Mouse (Mus musculus): ENCODE data around the gene Il33. TPM values are rescaled to one million over a fixed set of nuclear protein-coding genes. Genes with fewer than 3 reads are reported as not detected.

The Il33 gene
- polyA plus RNA-seq, 2 experiments, result 2.7 TPM

GRCm38 (mm10) chr19:29885548-29885947 lies 39.4 kb upstream of the Il33 start:
- 78% methylated on average over 6 of the region's 6 CpGs for WGBS
- no peak for TF ChIP-seq POLR2A (IDR thresholded peaks at IDR 0.05; ENCODE audit: borderline replicate concordance, extremely low read depth, insufficient read depth, insufficient read length)
- H3K9me3 ChIP-seq (ENCODE audit: control insufficient read depth, low read length), result no peaks in the 10 kb centered on the region
- no peak overlapping the region for H3K27ac ChIP-seq (replicated peaks; ENCODE audit: low read depth, low read length)
- H3K4me1 ChIP-seq (ENCODE audit: control insufficient read depth, insufficient read depth, low read length), result no peaks in the 10 kb centered on the region
- H3K4me2 ChIP-seq (replicated peaks; ENCODE audit: low read depth, low read length, severe bottlenecking), result no peak overlapping the region
- ATAC-seq (ENCODE audit: low FRiP score, low read depth) (no peak), DNase-seq (ENCODE audit: low spot score) (no peak)
- no peak overlapping the region for H3K4me3 ChIP-seq (replicated peaks; ENCODE audit: low read length)
- H3K36me3 ChIP-seq (ENCODE audit: control insufficient read depth, insufficient read depth, low read length), result no peaks in the 10 kb centered on the region
- no peaks in the 10 kb centered on the region for H3K27me3 ChIP-seq (ENCODE audit: control insufficient read depth, insufficient read depth, low read length)
- H3K9ac ChIP-seq (ENCODE audit: low read depth, low read length, severe bottlenecking), result no peak overlapping the region

- H3K4me3 ChIP-seq (replicated peaks; ENCODE audit: low read length), result no peak overlapping the region
- H3K9me3 ChIP-seq (ENCODE audit: control insufficient read depth, low read length), result no peaks in the 10 kb centered on the region
- no peak overlapping the region for H3K27ac ChIP-seq (replicated peaks; ENCODE audit: low read depth, low read length)
- H3K36me3 ChIP-seq (ENCODE audit: control insufficient read depth, insufficient read depth, low read length), result no peaks in the 10 kb centered on the region
- no peaks in the 10 kb centered on the region for H3K4me1 ChIP-seq (ENCODE audit: control insufficient read depth, insufficient read depth, low read length)
- no peak overlapping the region for H3K4me2 ChIP-seq (replicated peaks; ENCODE audit: low read depth, low read length, severe bottlenecking)
- TF ChIP-seq POLR2A (IDR thresholded peaks at IDR 0.05; ENCODE audit: borderline replicate concordance, extremely low read depth, insufficient read depth, insufficient read length), result no peak
- WGBS, result 84% methylated on average over 2 of the region's 2 CpGs
- ATAC-seq (ENCODE audit: low FRiP score, low read depth) (no peak), DNase-seq (ENCODE audit: low spot score) (no peak)
- H3K27me3 ChIP-seq (ENCODE audit: control insufficient read depth, insufficient read depth, low read length), result no peaks in the 10 kb centered on the region
- H3K9ac ChIP-seq (ENCODE audit: low read depth, low read length, severe bottlenecking), result no peak overlapping the region
Observed at GRCm38 (mm10) chr19:29887476-29887875, 37.4 kb upstream of the Il33 start.

DNA sequence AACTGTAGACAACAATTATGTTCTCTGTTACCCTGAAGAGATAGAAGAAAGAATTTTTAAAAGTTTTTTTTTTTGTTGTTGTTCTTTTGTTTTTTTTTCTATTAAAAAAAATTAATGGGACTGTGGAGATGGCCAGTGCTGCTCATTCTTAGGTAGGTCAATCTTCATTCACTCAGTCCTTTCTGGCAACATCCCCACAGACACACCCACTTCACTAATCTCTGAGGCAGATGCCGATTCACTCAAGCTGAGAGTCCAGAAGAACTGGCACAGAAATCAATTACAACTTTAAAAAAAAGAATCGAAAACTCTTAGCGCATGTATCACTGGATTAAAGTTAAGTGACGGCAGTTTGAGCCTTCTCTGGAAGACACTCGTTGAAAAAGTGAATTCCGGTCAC lies 36.0 kb upstream of the Il33 start:
- Histone ChIP-seq H3K27ac (replicated peaks; ENCODE audit: low read depth, low read length) (no peak overlapping the region), H3K36me3 (ENCODE audit: control insufficient read depth, insufficient read depth, low read length) (no peaks in the 10 kb centered on the region), H3K27me3 (ENCODE audit: control insufficient read depth, insufficient read depth, low read length) (no peaks in the 10 kb centered on the region), H3K4me2 (replicated peaks; ENCODE audit: low read depth, low read length, severe bottlenecking) (no peak overlapping the region), H3K9ac (ENCODE audit: low read depth, low read length, severe bottlenecking) (no peak overlapping the region), H3K9me3 (ENCODE audit: control insufficient read depth, low read length) (no peaks in the 10 kb centered on the region), H3K4me3 (replicated peaks; ENCODE audit: low read length) (no peak overlapping the region), H3K4me1 (ENCODE audit: control insufficient read depth, insufficient read depth, low read length) (no peaks in the 10 kb centered on the region)
- DNase-seq (ENCODE audit: low spot score), result no peak
- WGBS, result 90% methylated on average over 6 of the region's 6 CpGs
- no peak for TF ChIP-seq POLR2A (IDR thresholded peaks at IDR 0.05; ENCODE audit: borderline replicate concordance, extremely low read depth, insufficient read depth, insufficient read length)
- no peak for ATAC-seq (ENCODE audit: low FRiP score, low read depth)

DNA sequence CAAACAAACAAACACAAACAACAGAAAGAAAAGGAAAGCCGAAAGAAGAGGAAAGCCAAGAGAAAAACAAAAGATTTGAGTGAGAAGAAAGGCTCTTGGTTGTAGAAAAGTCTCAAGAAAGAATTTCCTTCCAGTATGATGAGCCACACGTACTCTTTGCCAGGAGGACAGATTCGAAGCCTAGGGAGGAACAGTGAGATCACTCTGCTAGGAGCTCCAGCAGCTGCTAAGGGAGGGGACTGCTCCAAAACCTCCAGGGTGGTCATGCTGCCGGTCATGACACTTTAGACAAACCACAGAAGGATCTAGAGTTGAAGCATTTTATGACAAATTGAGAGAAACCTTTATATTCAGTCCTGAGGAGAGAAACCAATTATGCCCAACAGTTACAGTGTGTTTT lies 32.9 kb upstream of the Il33 start:
- no peak for TF ChIP-seq POLR2A (IDR thresholded peaks at IDR 0.05; ENCODE audit: borderline replicate concordance, extremely low read depth, insufficient read depth, insufficient read length)

GRCm38 (mm10) chr19:29892786-29893185 lies 32.1 kb upstream of the Il33 start:
- Histone ChIP-seq H3K27me3 (ENCODE audit: control insufficient read depth, insufficient read depth, low read length) (no peaks in the 10 kb centered on the region), H3K9me3 (ENCODE audit: control insufficient read depth, low read length) (no peaks in the 10 kb centered on the region), H3K4me1 (ENCODE audit: control insufficient read depth, insufficient read depth, low read length) (no peaks in the 10 kb centered on the region), H3K36me3 (ENCODE audit: control insufficient read depth, insufficient read depth, low read length) (no peaks in the 10 kb centered on the region), H3K4me3 (replicated peaks; ENCODE audit: low read length) (no peak overlapping the region), H3K9ac (ENCODE audit: low read depth, low read length, severe bottlenecking) (no peak overlapping the region), H3K27ac (replicated peaks; ENCODE audit: low read depth, low read length) (no peak overlapping the region), H3K4me2 (replicated peaks; ENCODE audit: low read depth, low read length, severe bottlenecking) (no peak overlapping the region)
- no peak for TF ChIP-seq POLR2A (IDR thresholded peaks at IDR 0.05; ENCODE audit: borderline replicate concordance, extremely low read depth, insufficient read depth, insufficient read length)
- no peak for ATAC-seq (ENCODE audit: low FRiP score, low read depth)
- 54% methylated on average over 6 of the region's 6 CpGs for WGBS
- DNase-seq (ENCODE audit: low spot score), result no peak

More for the DNA sequence above, 32.9 kb upstream of the Il33 start:
- ATAC-seq (ENCODE audit: low FRiP score, low read depth), result no peak
- H3K27ac ChIP-seq (replicated peaks; ENCODE audit: low read depth, low read length), result no peak overlapping the region
- H3K27me3 ChIP-seq (ENCODE audit: control insufficient read depth, insufficient read depth, low read length), result no peaks in the 10 kb centered on the region
- no peak overlapping the region for H3K4me3 ChIP-seq (replicated peaks; ENCODE audit: low read length)
- no peak overlapping the region for H3K4me2 ChIP-seq (replicated peaks; ENCODE audit: low read depth, low read length, severe bottlenecking)
- WGBS, result 68% methylated on average over 4 of the region's 4 CpGs
- no peaks in the 10 kb centered on the region for H3K9me3 ChIP-seq (ENCODE audit: control insufficient read depth, low read length)
- no peak overlapping the region for H3K9ac ChIP-seq (ENCODE audit: low read depth, low read length, severe bottlenecking)
- H3K36me3 ChIP-seq (ENCODE audit: control insufficient read depth, insufficient read depth, low read length), result no peaks in the 10 kb centered on the region
- H3K4me1 ChIP-seq (ENCODE audit: control insufficient read depth, insufficient read depth, low read length), result no peaks in the 10 kb centered on the region
- no peak for DNase-seq (ENCODE audit: low spot score)

DNA sequence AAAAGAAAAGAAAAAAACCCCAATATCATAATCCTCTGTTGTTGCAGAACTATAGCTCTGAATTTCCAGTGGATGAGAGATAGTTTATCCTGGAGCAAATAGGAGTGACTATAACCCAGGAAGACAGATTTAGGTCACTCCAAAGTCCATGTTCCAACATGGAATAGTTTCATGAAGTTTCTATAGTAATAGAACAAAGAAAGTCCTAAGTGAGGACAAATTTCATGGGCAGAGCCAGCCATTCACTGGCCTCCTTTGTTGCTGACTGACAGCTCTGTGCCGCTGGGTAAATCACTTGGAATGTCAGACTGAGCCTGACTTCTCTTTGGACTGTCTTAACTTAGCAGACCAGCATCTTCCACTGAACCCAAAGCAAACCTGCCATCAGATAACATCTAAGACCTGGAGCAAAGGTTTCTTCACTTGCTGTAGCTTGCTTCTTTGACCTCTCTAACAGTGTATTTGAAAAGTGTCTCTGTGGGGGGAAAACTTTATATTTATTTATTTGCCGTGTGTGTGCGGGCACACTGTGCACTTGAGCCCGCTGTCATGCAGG lies 31.1 kb upstream of the Il33 start:
- no peak for TF ChIP-seq POLR2A (IDR thresholded peaks at IDR 0.05; ENCODE audit: borderline replicate concordance, extremely low read depth, insufficient read depth, insufficient read length)
- H3K4me3 ChIP-seq (replicated peaks; ENCODE audit: low read length), result no peak overlapping the region
- no peak overlapping the region for H3K9ac ChIP-seq (ENCODE audit: low read depth, low read length, severe bottlenecking)
- no peak overlapping the region for H3K4me2 ChIP-seq (replicated peaks; ENCODE audit: low read depth, low read length, severe bottlenecking)
- ATAC-seq (ENCODE audit: low FRiP score, low read depth) (no peak), DNase-seq (ENCODE audit: low spot score) (no peak)
- no peaks in the 10 kb centered on the region for H3K4me1 ChIP-seq (ENCODE audit: control insufficient read depth, insufficient read depth, low read length)
- no peaks in the 10 kb centered on the region for H3K9me3 ChIP-seq (ENCODE audit: control insufficient read depth, low read length)
- H3K36me3 ChIP-seq (ENCODE audit: control insufficient read depth, insufficient read depth, low read length), result no peaks in the 10 kb centered on the region
- H3K27me3 ChIP-seq (ENCODE audit: control insufficient read depth, insufficient read depth, low read length), result no peaks in the 10 kb centered on the region
- WGBS, result 86% methylated on average over 4 of the region's 4 CpGs
- H3K27ac ChIP-seq (replicated peaks; ENCODE audit: low read depth, low read length), result no peak overlapping the region

All from limb, embryonic 14.5 days (tissue).